16 mouse cellular contexts compared by ENCODE assay signal in the genomic region with DNA sequence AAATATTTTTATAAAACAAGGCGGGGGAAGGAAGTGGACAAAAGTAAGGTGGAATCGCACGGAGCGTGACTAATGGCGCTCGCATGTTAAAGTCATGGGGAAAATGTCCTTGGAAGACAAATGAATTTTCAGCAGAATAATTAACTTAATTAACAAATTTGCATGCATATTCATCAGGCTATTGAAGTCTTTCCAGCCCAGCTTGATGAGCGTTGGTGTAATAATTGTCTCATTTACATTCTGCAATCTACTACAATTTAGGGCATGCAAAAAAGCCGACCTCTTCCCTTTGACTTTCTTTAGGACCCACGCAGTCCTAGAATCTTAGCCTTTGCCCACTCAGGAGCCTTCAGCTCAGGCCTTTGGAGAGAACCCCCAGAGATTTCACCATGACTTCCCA.
DNase-seq lines count a peak whose midpoint lies in the region; ATAC-seq and TF ChIP-seq lines count a peak whose summit lies in the region.
"Had no signal": no experiment of that assay in that cellular context is flagged by ENCODE, and none has a peak within 500 bp of the region (broad histone marks: within the 10 kb centered on the region; RNA-seq: fewer than 3 reads in every experiment).

No protein-coding gene starts in this region.

- peak overlapping the region; percentile 91 for H3K27ac ChIP-seq in hindbrain, embryonic 13.5 days
- no peak overlapping the region for H3K27ac ChIP-seq in hindbrain, embryonic 10.5 days
- peak overlapping the region; percentile 96 for H3K27ac ChIP-seq in forebrain, embryonic 15.5 days (replicated peaks)
- H3K27ac ChIP-seq in midbrain, embryonic 16.5 days (ENCODE audit: low read length): peak overlapping the region; percentile 74
- H3K27ac ChIP-seq: embryonic facial prominence, embryonic 12.5 days; heart, embryonic 15.5 days had no signal

- WGBS in hindbrain, embryonic 13.5 days: 41% methylated on average over 9 of the region's 9 CpGs
- WGBS in hindbrain, embryonic 10.5 days: 72% methylated on average over 9 of the region's 9 CpGs
- WGBS in forebrain, embryonic 15.5 days: 15% methylated on average over 9 of the region's 9 CpGs
- 52% methylated on average over 9 of the region's 9 CpGs for WGBS in midbrain, embryonic 16.5 days
- WGBS in lung, adult 2 months: 83% methylated on average over 9 of the region's 9 CpGs

- H3K36me3 ChIP-seq in hindbrain, embryonic 13.5 days: no peaks in the 10 kb centered on the region
- no peaks in the 10 kb centered on the region for H3K36me3 ChIP-seq in hindbrain, embryonic 10.5 days
- no peaks in the 10 kb centered on the region for H3K36me3 ChIP-seq in forebrain, embryonic 15.5 days
- no peaks in the 10 kb centered on the region for H3K36me3 ChIP-seq in midbrain, embryonic 16.5 days (ENCODE audit: control insufficient read depth, insufficient read depth, low read length)
- H3K36me3 ChIP-seq: embryonic facial prominence, embryonic 12.5 days; heart, embryonic 15.5 days had no signal

- peak; percentile 83 for ATAC-seq in hindbrain, embryonic 13.5 days (ENCODE audit: low FRiP score)
- peak; percentile 80 for ATAC-seq in forebrain, embryonic 15.5 days (replicated peaks)
- ATAC-seq in midbrain, embryonic 16.5 days: peak; percentile 64
- no peak for ATAC-seq in inflammation-experienced regulatory T-cells, adult 6 months

- no peak for TF ChIP-seq POLR2A in lung, adult 2 months (IDR thresholded peaks at IDR 0.05; ENCODE audit: borderline replicate concordance, extremely low read depth, low read depth, low read length)

- no peaks in the 10 kb centered on the region for H3K27me3 ChIP-seq in hindbrain, embryonic 13.5 days
- H3K27me3 ChIP-seq in hindbrain, embryonic 10.5 days (ENCODE audit: insufficient read depth, poor library complexity, severe bottlenecking): no peaks in the 10 kb centered on the region
- no peaks in the 10 kb centered on the region for H3K27me3 ChIP-seq in forebrain, embryonic 15.5 days
- H3K27me3 ChIP-seq in midbrain, embryonic 16.5 days (ENCODE audit: control insufficient read depth, insufficient read depth, low read depth, low read length): no peaks in the 10 kb centered on the region
- H3K27me3 ChIP-seq: embryonic facial prominence, embryonic 12.5 days; heart, embryonic 15.5 days had no signal

- H3K4me1 ChIP-seq in hindbrain, embryonic 13.5 days (replicated peaks): peaks cover 27% of the 10 kb centered on the region
- H3K4me1 ChIP-seq in hindbrain, embryonic 10.5 days (replicated peaks): peaks cover 12% of the 10 kb centered on the region
- peaks cover 31% of the 10 kb centered on the region for H3K4me1 ChIP-seq in forebrain, embryonic 15.5 days
- H3K4me1 ChIP-seq in midbrain, embryonic 16.5 days (ENCODE audit: control insufficient read depth, insufficient read depth, low read length): peaks cover 15% of the 10 kb centered on the region
- no peaks in the 10 kb centered on the region for H3K4me1 ChIP-seq in lung, adult 2 months (ENCODE audit: control insufficient read depth, insufficient read depth, low read length)
- H3K4me1 ChIP-seq: embryonic facial prominence, embryonic 12.5 days; heart, embryonic 15.5 days had no signal

- no peaks in the 10 kb centered on the region for H3K9me3 ChIP-seq in hindbrain, embryonic 13.5 days
- H3K9me3 ChIP-seq in hindbrain, embryonic 10.5 days: no peaks in the 10 kb centered on the region
- no peaks in the 10 kb centered on the region for H3K9me3 ChIP-seq in forebrain, embryonic 15.5 days
- no peaks in the 10 kb centered on the region for H3K9me3 ChIP-seq in midbrain, embryonic 16.5 days (replicated peaks; ENCODE audit: control insufficient read depth, low read length, poor library complexity, severe bottlenecking)
- H3K9me3 ChIP-seq: embryonic facial prominence, embryonic 12.5 days; heart, embryonic 15.5 days had no signal

- no peak for DNase-seq in hindbrain, embryonic 10.5 days (ENCODE audit: low spot score)
- peak; percentile 36 for DNase-seq in Muller cell, postnatal 12 days (ENCODE audit: inconsistent ontology term)
- DNase-seq in kidney, adult 9 months: no peak
- no peak for DNase-seq in lung, adult 2 months
- DNase-seq: adrenal gland, postnatal 36 days; heart, adult 18-20 months; liver; lung, embryonic 14.5 days; spleen, adult 18-20 months; thymus, postnatal 14 days had no signal

- no peak overlapping the region for H3K4me3 ChIP-seq in hindbrain, embryonic 13.5 days
- H3K4me3 ChIP-seq in hindbrain, embryonic 10.5 days: no peak overlapping the region
- no peak overlapping the region for H3K4me3 ChIP-seq in forebrain, embryonic 15.5 days
- H3K4me3 ChIP-seq in midbrain, embryonic 16.5 days (ENCODE audit: low read depth, low read length): no peak overlapping the region
- no peak overlapping the region for H3K4me3 ChIP-seq in lung, adult 2 months (replicated peaks; ENCODE audit: extremely low read depth, low read depth, low read length)
- H3K4me3 ChIP-seq: embryonic facial prominence, embryonic 12.5 days; heart, embryonic 15.5 days had no signal

- TF ChIP-seq CTCF in lung, adult 2 months (IDR thresholded peaks at IDR 0.05; ENCODE audit: insufficient read depth, low read length): no peak

- H3K9ac ChIP-seq in hindbrain, embryonic 13.5 days: no peak overlapping the region
- no peak overlapping the region for H3K9ac ChIP-seq in forebrain, embryonic 15.5 days (replicated peaks)
- H3K9ac ChIP-seq in midbrain, embryonic 16.5 days (ENCODE audit: low read depth, low read length): no peak overlapping the region
- H3K9ac ChIP-seq: embryonic facial prominence, embryonic 12.5 days; heart, embryonic 15.5 days; lung, embryonic 14.5 days had no signal

- peak overlapping the region; percentile 36 for H3K4me2 ChIP-seq in hindbrain, embryonic 13.5 days
- H3K4me2 ChIP-seq in forebrain, embryonic 15.5 days (replicated peaks): peak overlapping the region; percentile 32
- peak overlapping the region; percentile 27; the same call in 1 of the 2 replicates for H3K4me2 ChIP-seq in midbrain, embryonic 16.5 days (ENCODE audit: low read length)
- H3K4me2 ChIP-seq: embryonic facial prominence, embryonic 12.5 days; heart, embryonic 15.5 days; lung, embryonic 14.5 days had no signal
